Mouse (Mus musculus): ENCODE measurements around the gene Nbl1.

Nbl1 gene

GRCm38 (mm10) chr4:139092356-139093195 is at the start of gene Nbl1:
TSS of gene Nbl1 (minus strand) at chr4:139092993.
- peak; percentile 47 to 58 for DNase-seq (ENCODE audit: low spot score in 2 of 2)

- no peak for DNase-seq (ENCODE audit: low spot score in 2 of 2)
Measured at GRCm38 (mm10) chr4:139141785-139142184, 49.0 kb upstream of the Nbl1 start.

GRCm38 (mm10) chr4:139140267-139140666 is 47.5 kb upstream of the Nbl1 start:
- no peak for DNase-seq (ENCODE audit: low spot score in 2 of 2)

GRCm38 (mm10) chr4:139136011-139136410 is 43.2 kb upstream of the Nbl1 start:
- DNase-seq (ENCODE audit: low spot score in 2 of 2): no peak

- DNase-seq (ENCODE audit: low spot score in 2 of 2): no peak
Measured at GRCm38 (mm10) chr4:139133109-139133508, 40.3 kb upstream of the Nbl1 start.

- no peak for DNase-seq (ENCODE audit: low spot score in 2 of 2)
Measured at GRCm38 (mm10) chr4:139131858-139132672, 39.3 kb upstream of the Nbl1 start.

- DNase-seq (ENCODE audit: low spot score in 2 of 2): peak; percentile 97 to 98
Measured at GRCm38 (mm10) chr4:139130701-139131549, 38.1 kb upstream of the Nbl1 start, which contains the start of gene Minos1. TSS of gene Minos1 (minus strand) at chr4:139131113.

- DNase-seq (ENCODE audit: low spot score in 2 of 2): peak; percentile 23 to 27
Measured at GRCm38 (mm10) chr4:139129806-139130700, 37.3 kb upstream of the Nbl1 start.

GRCm38 (mm10) chr4:139126475-139126874 is 33.7 kb upstream of the Nbl1 start:
- no peak for DNase-seq (ENCODE audit: low spot score in 2 of 2)

GRCm38 (mm10) chr4:139124940-139125339 is 32.1 kb upstream of the Nbl1 start:
- DNase-seq (ENCODE audit: low spot score in 2 of 2): no peak

GRCm38 (mm10) chr4:139122557-139122956 is 29.8 kb upstream of the Nbl1 start:
- DNase-seq (ENCODE audit: low spot score in 2 of 2): no peak

- DNase-seq (ENCODE audit: low spot score in 2 of 2): no peak
Measured at GRCm38 (mm10) chr4:139120998-139121397, 28.2 kb upstream of the Nbl1 start.

GRCm38 (mm10) chr4:139120281-139120814 is 27.6 kb upstream of the Nbl1 start:
- no peak for DNase-seq (ENCODE audit: low spot score in 2 of 2)

- no peak for DNase-seq (ENCODE audit: low spot score in 2 of 2)
Measured at GRCm38 (mm10) chr4:139116356-139117063, 23.7 kb upstream of the Nbl1 start.

- no peak for DNase-seq (ENCODE audit: low spot score in 2 of 2)
Measured at GRCm38 (mm10) chr4:139115721-139116120, 22.9 kb upstream of the Nbl1 start.

GRCm38 (mm10) chr4:139112482-139112881 is 19.7 kb upstream of the Nbl1 start:
- DNase-seq (ENCODE audit: low spot score in 2 of 2): no peak

- no peak for DNase-seq (ENCODE audit: low spot score in 2 of 2)
Measured at GRCm38 (mm10) chr4:139111421-139111820, 18.6 kb upstream of the Nbl1 start.

- DNase-seq (ENCODE audit: low spot score in 2 of 2): no peak
Measured at GRCm38 (mm10) chr4:139110858-139111257, 18.1 kb upstream of the Nbl1 start.

- DNase-seq (ENCODE audit: low spot score in 2 of 2): no peak
Measured at GRCm38 (mm10) chr4:139105453-139105852, 12.7 kb upstream of the Nbl1 start.

GRCm38 (mm10) chr4:139101546-139101945 is 8.8 kb upstream of the Nbl1 start:
- no peak for DNase-seq (ENCODE audit: low spot score in 2 of 2)
